Mouse (Mus musculus): ENCODE results near the gene Ebf4.

Ebf4 gene

GRCm38 (mm10) chr2:130294936-130295277, at the start of gene Ebf4:
Gene Ebf4, plus strand, starts transcription at chr2:130295169.
- DNase-seq (ENCODE audit: low spot score in 2 of 2) = no peak

GRCm38 (mm10) chr2:130246912-130247311, 48.1 kb upstream of the Ebf4 start:
- DNase-seq (ENCODE audit: low spot score in 2 of 2) = peak in 1 of 2 experiments; percentile 35

- no peak for DNase-seq (ENCODE audit: low spot score in 2 of 2)
Observed at GRCm38 (mm10) chr2:130248226-130248625, 46.7 kb upstream of the Ebf4 start.

DNA sequence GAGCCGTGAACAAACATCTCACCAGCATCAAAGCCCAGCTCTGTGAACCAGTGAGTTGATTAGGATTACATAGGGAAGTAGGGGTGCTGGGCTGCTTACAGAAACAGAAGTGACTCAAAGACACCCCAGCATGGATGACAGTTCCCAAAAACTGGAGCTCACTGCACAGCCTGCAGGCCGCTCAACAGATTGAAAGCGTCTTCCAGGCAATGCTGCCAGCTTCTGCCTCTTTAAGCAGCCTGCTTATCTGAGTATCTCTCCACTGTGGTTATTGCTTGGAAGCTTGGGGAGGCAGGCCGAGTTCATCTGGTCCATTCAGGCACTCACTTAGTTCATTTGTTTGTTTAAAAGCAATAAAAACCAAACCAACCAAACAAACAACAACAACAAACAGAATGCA, 38.2 kb upstream of the Ebf4 start:
- DNase-seq (ENCODE audit: low spot score in 2 of 2) = no peak

DNA sequence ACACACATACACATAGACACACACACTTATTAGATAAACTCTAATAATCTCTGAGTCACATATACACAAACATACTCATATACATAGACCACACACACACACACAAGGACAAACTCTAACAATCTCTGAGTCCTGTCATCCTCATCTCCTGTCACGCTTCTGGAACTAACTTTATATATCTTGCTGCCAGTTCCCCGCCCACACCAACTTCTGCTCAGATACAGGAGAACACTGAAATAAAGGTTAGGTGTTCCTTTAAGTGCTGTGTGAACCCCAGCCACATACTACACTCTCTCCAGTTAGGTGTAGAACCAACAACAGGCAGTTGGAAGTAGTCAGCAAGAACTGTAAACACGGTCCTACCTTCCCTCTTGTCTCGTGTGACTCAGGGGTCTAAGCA, 34.1 kb upstream of the Ebf4 start:
- no peak for DNase-seq (ENCODE audit: low spot score in 2 of 2)

GRCm38 (mm10) chr2:130261914-130262313, 33.1 kb upstream of the Ebf4 start:
- no peak for DNase-seq (ENCODE audit: low spot score in 2 of 2)

DNA sequence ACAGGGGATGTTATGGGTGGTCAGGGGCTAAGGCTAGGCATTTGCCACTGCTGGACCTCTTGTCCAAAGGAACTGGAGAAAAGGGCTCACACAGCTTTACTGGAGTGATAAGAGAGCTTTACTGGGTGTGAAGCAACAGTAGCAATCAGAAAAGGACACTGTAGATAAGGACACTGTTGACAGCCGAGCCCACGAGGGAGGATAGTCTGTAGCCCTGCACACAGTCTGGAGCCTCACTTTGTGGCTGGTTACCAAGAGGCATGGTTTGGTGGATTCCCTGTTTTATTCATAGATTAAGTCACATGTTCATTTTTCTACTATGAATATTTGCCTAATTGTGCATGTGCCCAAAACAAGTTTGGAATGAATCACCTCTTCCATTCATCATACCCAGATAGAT, 32.6 kb upstream of the Ebf4 start:
- DNase-seq (ENCODE audit: low spot score in 2 of 2) = no peak

DNA sequence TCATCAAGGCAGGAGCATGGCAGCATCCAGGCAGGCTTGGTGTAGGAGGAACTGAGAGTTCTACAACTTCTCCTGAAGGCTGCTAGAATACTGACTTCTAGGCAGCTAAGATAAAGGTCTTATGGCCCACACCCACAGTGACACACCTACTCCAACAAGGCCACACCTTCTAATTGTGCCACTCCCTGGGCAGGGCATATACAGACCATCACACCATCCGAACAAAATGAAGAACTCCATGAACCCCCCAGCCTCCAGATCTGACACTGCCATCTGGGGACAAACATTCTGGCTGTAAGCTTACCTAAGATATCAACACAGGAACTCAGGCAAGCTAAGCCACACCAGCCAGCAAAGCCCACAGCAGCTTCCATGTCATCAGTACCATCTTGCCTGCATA, 29.4 kb upstream of the Ebf4 start:
- DNase-seq (ENCODE audit: low spot score in 2 of 2) = no peak

GRCm38 (mm10) chr2:130268074-130268473, 26.9 kb upstream of the Ebf4 start:
- no peak for DNase-seq (ENCODE audit: low spot score in 2 of 2)

GRCm38 (mm10) chr2:130273732-130274131, 21.2 kb upstream of the Ebf4 start:
- peak in 1 of 2 experiments; percentile 15 for DNase-seq (ENCODE audit: low spot score in 2 of 2)

- DNase-seq (ENCODE audit: low spot score in 2 of 2) = peak; percentile 98 to 99
Observed at GRCm38 (mm10) chr2:130274149-130274861, 20.7 kb upstream of the Ebf4 start, which contains the start of gene Nop56. Gene Nop56, plus strand, starts transcription at chr2:130274430.

DNA sequence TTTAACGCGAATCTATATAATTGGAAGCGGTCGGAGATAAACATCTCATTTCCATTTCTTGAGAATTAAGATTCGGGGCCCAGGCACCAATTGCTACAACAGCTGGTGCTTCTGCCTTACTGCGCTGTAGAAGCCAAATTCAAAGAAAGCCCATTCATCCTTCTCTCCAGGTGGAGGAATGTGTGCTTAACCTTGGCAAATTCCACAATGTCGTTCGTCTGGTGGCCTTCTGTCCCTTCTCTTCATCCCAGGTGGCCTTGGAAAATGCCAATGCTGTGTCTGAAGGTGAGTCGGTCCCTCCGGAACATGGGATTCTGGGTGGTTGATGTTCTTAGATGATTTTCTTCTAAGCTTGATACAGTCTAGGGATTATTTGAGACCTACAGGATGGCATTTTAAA, 20.1 kb upstream of the Ebf4 start:
- no peak for DNase-seq (ENCODE audit: low spot score in 2 of 2)

- DNase-seq (ENCODE audit: low spot score in 2 of 2) = peak; percentile 46 to 65
Observed at GRCm38 (mm10) chr2:130275649-130276048, 19.3 kb upstream of the Ebf4 start.

DNA sequence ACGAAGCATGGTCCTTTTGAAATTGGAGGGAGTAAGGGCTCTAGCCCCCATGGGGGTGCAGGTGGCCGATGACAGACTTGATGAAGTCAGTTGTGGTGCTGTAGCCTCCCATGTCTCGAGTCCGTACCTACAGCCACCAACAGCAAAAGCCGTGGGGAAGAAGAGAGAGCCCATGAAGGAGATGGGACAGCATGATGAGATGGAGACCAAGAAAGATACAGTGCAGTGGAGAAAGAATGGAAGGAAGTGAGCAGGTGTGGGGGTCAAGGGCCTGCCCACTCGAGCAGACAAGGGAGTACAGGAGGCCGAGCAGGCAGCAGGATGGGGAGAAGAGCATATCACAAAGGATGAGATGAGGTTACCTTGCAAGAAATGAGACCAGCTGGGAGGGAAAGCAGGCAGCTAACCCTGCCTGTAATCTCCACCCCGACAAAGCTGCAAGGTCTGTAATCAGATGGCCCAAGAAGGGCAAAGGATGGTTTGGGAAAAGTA, 15.3 kb upstream of the Ebf4 start:
- no peak for DNase-seq (ENCODE audit: low spot score in 2 of 2)

- DNase-seq (ENCODE audit: low spot score in 2 of 2) = no peak
Observed at GRCm38 (mm10) chr2:130280224-130280623, 14.7 kb upstream of the Ebf4 start.

- no peak for DNase-seq (ENCODE audit: low spot score in 2 of 2)
Observed at GRCm38 (mm10) chr2:130280818-130281217, 14.2 kb upstream of the Ebf4 start.

GRCm38 (mm10) chr2:130283854-130284654, 10.9 kb upstream of the Ebf4 start, which contains the start of gene Idh3b:
Gene Idh3b, minus strand, starts transcription at chr2:130284547.
- DNase-seq (ENCODE audit: low spot score in 2 of 2) = peak; percentile 55 to 67

GRCm38 (mm10) chr2:130289086-130289485, 5.9 kb upstream of the Ebf4 start:
- no peak for DNase-seq (ENCODE audit: low spot score in 2 of 2)

DNA sequence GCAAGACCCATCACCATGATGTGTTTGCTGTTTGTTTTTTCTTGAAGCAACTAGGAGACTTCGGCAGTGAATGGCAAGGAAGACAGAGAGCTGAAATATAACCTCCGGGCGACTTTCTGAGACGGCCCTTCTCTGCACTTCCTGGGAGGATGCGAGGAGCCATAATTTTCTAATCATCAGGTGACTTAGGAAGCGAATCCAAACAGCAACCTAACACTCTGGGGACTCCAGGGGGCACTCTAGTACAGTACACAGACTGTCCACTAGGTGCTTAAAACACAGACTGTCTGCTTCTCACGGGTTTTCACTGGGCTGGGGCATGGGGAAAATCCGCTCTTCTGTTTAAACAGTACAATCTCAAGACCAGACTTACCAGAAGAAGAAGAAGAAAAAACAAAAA, 3.5 kb upstream of the Ebf4 start:
- DNase-seq (ENCODE audit: low spot score in 2 of 2) = peak in 1 of 2 experiments; percentile 58

- DNase-seq (ENCODE audit: low spot score in 2 of 2) = no peak
Observed at GRCm38 (mm10) chr2:130293009-130293408, 2.0 kb upstream of the Ebf4 start.

DNA sequence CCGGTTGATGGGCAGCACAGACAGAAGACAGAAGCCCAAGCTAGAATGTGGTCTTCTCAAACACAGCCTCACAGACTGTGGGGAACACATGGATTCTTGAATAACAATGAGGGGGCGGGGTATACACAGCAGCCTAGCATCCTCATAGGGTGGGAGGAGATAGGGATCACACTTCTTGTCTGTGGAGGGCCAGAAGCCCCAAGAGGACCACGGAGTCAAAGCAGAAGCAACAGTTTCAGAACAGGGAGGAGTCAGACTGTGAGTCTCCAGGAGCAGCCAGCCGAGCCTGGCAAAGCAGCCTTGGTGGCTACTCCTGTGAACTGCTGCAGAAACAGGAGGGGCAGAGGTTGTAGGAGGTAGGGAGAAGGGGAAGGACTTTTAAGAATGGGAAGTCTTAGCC, 1.5 kb upstream of the Ebf4 start:
- DNase-seq (ENCODE audit: low spot score in 2 of 2) = no peak

DNA sequence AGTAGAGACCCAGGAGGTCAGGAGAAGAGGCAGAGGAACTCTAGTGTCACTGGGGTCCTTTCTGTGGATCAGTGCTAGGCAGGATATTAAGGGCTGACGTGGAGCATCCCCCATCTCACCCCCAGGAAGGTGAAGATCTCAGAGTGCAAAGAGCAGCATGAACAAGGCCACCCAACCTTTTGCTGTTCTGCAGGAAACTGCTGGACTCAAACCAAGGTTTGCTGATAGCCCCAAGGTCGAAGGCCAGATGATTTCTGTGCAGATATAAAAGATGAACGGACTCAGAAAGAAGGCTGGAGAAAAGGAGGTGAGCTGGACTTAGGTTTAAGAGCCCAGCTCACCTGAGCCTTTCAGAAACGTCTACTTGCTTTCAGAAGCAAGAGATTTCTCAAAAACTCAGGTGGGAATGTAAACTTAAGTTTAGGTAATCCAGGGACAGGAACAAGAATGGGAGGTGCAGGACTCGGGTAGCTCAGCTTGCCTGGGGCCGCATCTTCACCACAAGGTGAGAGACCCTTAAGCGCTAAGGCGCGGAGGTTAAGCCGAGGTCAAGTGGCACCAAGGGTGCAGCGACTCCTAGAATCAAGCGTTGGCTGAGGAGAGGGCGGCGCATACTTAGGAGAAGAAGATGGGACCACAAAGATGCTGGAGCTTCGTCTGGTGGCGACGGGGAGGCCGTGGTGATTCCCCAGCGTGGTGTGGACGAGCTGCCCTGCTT, 592 bp upstream of the Ebf4 start:
- no peak for DNase-seq (ENCODE audit: low spot score in 2 of 2)

Measured in thymus, postnatal 10 days (tissue).